8 mouse cellular contexts compared by ENCODE assay signal in genomic region chr7:145031275-145031674, GRCm38 (mm10).
DNase-seq lines count a peak whose midpoint lies in the region; ATAC-seq and TF ChIP-seq lines count a peak whose summit lies in the region.

No protein-coding gene starts in this region.

- H3K36me3 ChIP-seq in ES-Bruce4 (ENCODE audit: control insufficient read depth, insufficient read depth, low read length, poor library complexity, severe bottlenecking): no peaks in the 10 kb centered on the region
- H3K36me3 ChIP-seq in liver, postnatal 0 days (replicated peaks; ENCODE audit: insufficient read depth, low read length): no peaks in the 10 kb centered on the region

- H3K27ac ChIP-seq in gastrocnemius, adult 2 months: peak overlapping the region; percentile 76; the same call in 1 of the 2 replicates
- no peak overlapping the region for H3K27ac ChIP-seq in ES-Bruce4 (ENCODE audit: insufficient read depth, low read length)
- H3K27ac ChIP-seq in liver, postnatal 0 days (ENCODE audit: low read depth): no peak overlapping the region; the same call in 1 of the 2 replicates

- DNase-seq in gastrocnemius, adult 2 months: no peak
- no peak for DNase-seq in gastrocnemius, postnatal 14 days
- peak; percentile 20 for DNase-seq in heart, postnatal 4 days
- no peak for DNase-seq in liver, postnatal 0 days
- DNase-seq in adipocyte (ENCODE audit: low spot score): no peak
- DNase-seq in left cerebral cortex, adult 8-10 months (ENCODE audit: low spot score in 2 of 2): no peak
- DNase-seq in left cerebral cortex, adult 9 months (ENCODE audit: low spot score in 2 of 2): no peak

- no peak for TF ChIP-seq CTCF in gastrocnemius, adult 2 months (IDR thresholded peaks at IDR 0.05)
- no peak for TF ChIP-seq CTCF in ES-Bruce4 (IDR thresholded peaks at IDR 0.05; ENCODE audit: low read depth, low read length)
- TF ChIP-seq CTCF in liver, postnatal 0 days (IDR thresholded peaks at IDR 0.05; ENCODE audit: low read depth): no peak

- TF ChIP-seq EP300 in ES-Bruce4 (IDR thresholded peaks at IDR 0.05; ENCODE audit: insufficient read depth, low read depth, low read length): no peak
- TF ChIP-seq EP300 in liver, postnatal 0 days (IDR thresholded peaks at IDR 0.05; ENCODE audit: low read depth): no peak

- no peak for ATAC-seq in liver, postnatal 0 days

- H3K9ac ChIP-seq in ES-Bruce4 (ENCODE audit: low read depth, poor library complexity, severe bottlenecking): no peak overlapping the region
- no peak overlapping the region for H3K9ac ChIP-seq in liver, postnatal 0 days (replicated peaks)

- H3K4me1 ChIP-seq in ES-Bruce4 (ENCODE audit: control insufficient read depth, insufficient read depth, low read length): peaks cover 4% of the 10 kb centered on the region
- peaks cover 5% of the 10 kb centered on the region for H3K4me1 ChIP-seq in liver, postnatal 0 days (ENCODE audit: insufficient read depth)

- H3K4me2 ChIP-seq in liver, postnatal 0 days (ENCODE audit: low read depth, low read length): peak overlapping the region; percentile 68

- TF ChIP-seq POLR2A in ES-Bruce4 (IDR thresholded peaks at IDR 0.05; ENCODE audit: insufficient read depth, low read length): no peak

- no peaks in the 10 kb centered on the region for H3K27me3 ChIP-seq in ES-Bruce4 (ENCODE audit: control insufficient read depth, insufficient read depth, low read length, poor library complexity, severe bottlenecking)
- H3K27me3 ChIP-seq in liver, postnatal 0 days (ENCODE audit: insufficient read depth, low read length): no peaks in the 10 kb centered on the region

- intact Hi-C loops in gastrocnemius, adult 2 months (cut with DNase I): loop anchor here (5.0 kb wide), 1 partner anchor 76 kb away; no protein-coding TSS in a partner anchor
- intact Hi-C loops in gastrocnemius, postnatal 14 days (cut with DNase I; ENCODE audit: low total_unique reads): no loop called here

- 18% methylated on average over 7 of the region's 7 CpGs for WGBS in liver, postnatal 0 days (ENCODE audit: insufficient replicate concordance)

- no peaks in the 10 kb centered on the region for H3K9me3 ChIP-seq in ES-Bruce4 (replicated peaks; ENCODE audit: control insufficient read depth, insufficient read depth, low read length, poor library complexity, severe bottlenecking)
- H3K9me3 ChIP-seq in liver, postnatal 0 days (ENCODE audit: low read length): no peaks in the 10 kb centered on the region

- peak overlapping the region; percentile 70 for H3K4me3 ChIP-seq in gastrocnemius, adult 2 months
- peak overlapping the region; percentile 11; the same call in 1 of the 2 replicates for H3K4me3 ChIP-seq in ES-Bruce4 (ENCODE audit: low read depth, low read length)
- H3K4me3 ChIP-seq in liver, postnatal 0 days (ENCODE audit: low read depth, low read length): no peak overlapping the region
